Mouse (Mus musculus): Measurements from ENCODE around the gene Gif. TPM values are rescaled to one million over a fixed set of nuclear protein-coding genes. Genes with fewer than 3 reads are reported as not detected.

Gif gene
- polyA plus RNA-seq, 1 experiment from 2014 or later: not detected

DNA sequence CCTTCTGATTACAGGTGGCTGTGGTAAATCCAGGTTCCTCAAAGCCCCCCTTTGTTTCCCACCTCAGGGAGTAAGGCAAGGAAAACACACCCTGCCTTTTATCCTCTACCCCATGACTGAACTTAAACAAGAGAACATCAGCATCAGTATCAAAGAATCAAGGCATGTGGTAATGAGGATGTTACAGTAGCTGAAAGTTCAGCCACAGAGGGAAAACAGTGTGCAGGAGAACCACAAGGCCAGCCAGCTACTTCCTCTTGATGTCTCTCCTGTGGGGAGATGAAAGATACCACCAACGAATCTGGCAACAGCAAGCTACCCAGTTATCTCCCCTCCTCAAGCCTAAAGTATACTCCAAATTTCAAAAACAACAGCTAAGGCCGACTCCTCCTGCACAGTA, 59.9 kb downstream of the Gif start:
- Histone ChIP-seq H3K27ac (replicated peaks; ENCODE audit: low read depth, low read length) (no peak overlapping the region), H3K4me1 (ENCODE audit: control insufficient read depth, insufficient read depth, low read length) (no peaks in the 10 kb centered on the region), H3K9ac (ENCODE audit: low read length) (no peak overlapping the region), H3K27me3 (ENCODE audit: control insufficient read depth, insufficient read depth, low read length) (no peaks in the 10 kb centered on the region), H3K36me3 (ENCODE audit: control insufficient read depth, insufficient read depth, low read length) (no peaks in the 10 kb centered on the region), H3K9me3 (ENCODE audit: control insufficient read depth, low read length) (no peaks in the 10 kb centered on the region), H3K4me3 (ENCODE audit: low read depth, low read length) (no peak overlapping the region), H3K4me2 (ENCODE audit: low read depth, severe bottlenecking) (no peak overlapping the region)
- 68% methylated on average over 2 of the region's 2 CpGs for WGBS
- ATAC-seq (ENCODE audit: insufficient number of reproducible peaks, low FRiP score, low TSS enrichment, low read depth) (no peak), DNase-seq (ENCODE audit: low spot score) (no peak)

- H3K27me3 ChIP-seq (ENCODE audit: control insufficient read depth, insufficient read depth, low read length): no peaks in the 10 kb centered on the region
- H3K27ac ChIP-seq (replicated peaks; ENCODE audit: low read depth, low read length): no peak overlapping the region
- 74% methylated on average over 6 of the region's 6 CpGs for WGBS
- no peak for DNase-seq (ENCODE audit: low spot score)
- H3K9me3 ChIP-seq (ENCODE audit: control insufficient read depth, low read length): no peaks in the 10 kb centered on the region
- no peak overlapping the region for H3K4me2 ChIP-seq (ENCODE audit: low read depth, severe bottlenecking)
- H3K36me3 ChIP-seq (ENCODE audit: control insufficient read depth, insufficient read depth, low read length): no peaks in the 10 kb centered on the region
- H3K4me3 ChIP-seq (ENCODE audit: low read depth, low read length): no peak overlapping the region
- no peaks in the 10 kb centered on the region for H3K4me1 ChIP-seq (ENCODE audit: control insufficient read depth, insufficient read depth, low read length)
- ATAC-seq (ENCODE audit: insufficient number of reproducible peaks, low FRiP score, low TSS enrichment, low read depth): no peak
- no peak overlapping the region for H3K9ac ChIP-seq (ENCODE audit: low read length)
Measured at GRCm38 (mm10) chr19:11807822-11808221, 60.5 kb downstream of the Gif start.

- Histone ChIP-seq H3K27me3 (ENCODE audit: control insufficient read depth, insufficient read depth, low read length) (no peaks in the 10 kb centered on the region), H3K27ac (replicated peaks; ENCODE audit: low read depth, low read length) (no peak overlapping the region), H3K9ac (ENCODE audit: low read length) (no peak overlapping the region), H3K9me3 (ENCODE audit: control insufficient read depth, low read length) (no peaks in the 10 kb centered on the region), H3K36me3 (ENCODE audit: control insufficient read depth, insufficient read depth, low read length) (no peaks in the 10 kb centered on the region), H3K4me3 (ENCODE audit: low read depth, low read length) (no peak overlapping the region), H3K4me2 (ENCODE audit: low read depth, severe bottlenecking) (no peak overlapping the region), H3K4me1 (ENCODE audit: control insufficient read depth, insufficient read depth, low read length) (no peaks in the 10 kb centered on the region)
- DNase-seq (ENCODE audit: low spot score) (no peak), ATAC-seq (ENCODE audit: insufficient number of reproducible peaks, low FRiP score, low TSS enrichment, low read depth) (no peak)
- WGBS: 81% methylated on average over 2 of the region's 2 CpGs
Measured at GRCm38 (mm10) chr19:11808452-11808851, 61.1 kb downstream of the Gif start.

DNA sequence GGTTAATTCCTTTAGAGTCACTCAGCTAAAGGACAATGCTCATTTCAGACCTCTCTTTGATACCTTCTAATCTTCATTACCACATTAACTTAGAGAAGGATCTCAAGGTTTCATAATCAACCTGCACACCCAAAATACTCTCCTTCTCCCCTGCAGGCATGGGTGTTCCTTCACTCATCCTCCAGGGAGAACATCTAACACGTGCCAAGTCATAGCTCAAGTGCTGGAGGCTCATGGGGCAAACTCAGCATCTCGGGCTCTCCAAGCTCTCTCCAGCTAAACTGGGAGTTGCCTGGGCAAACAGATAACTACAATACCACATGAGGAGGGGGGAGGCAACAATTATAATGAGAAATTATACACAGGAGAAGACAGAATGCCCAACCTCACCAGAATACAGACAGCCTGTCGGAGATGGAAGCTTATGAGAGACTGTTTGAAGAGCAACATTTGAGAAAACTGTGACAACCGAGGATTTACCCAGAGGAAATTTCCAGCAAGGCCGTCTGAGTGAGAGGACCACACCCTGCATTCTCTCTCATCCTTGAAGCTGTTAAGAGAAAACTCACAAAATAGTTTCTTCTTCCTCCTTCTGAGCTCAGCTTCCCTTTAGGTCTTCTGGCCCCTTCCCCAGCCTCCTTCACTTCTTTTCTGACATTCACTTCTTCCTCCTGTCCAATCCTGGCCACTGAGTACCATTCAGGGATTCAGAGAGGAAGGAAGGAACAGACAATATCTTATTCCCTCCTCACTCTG, 62.8 kb downstream of the Gif start:
- Histone ChIP-seq H3K27ac (replicated peaks; ENCODE audit: low read depth, low read length) (no peak overlapping the region), H3K4me2 (ENCODE audit: low read depth, severe bottlenecking) (no peak overlapping the region), H3K9ac (ENCODE audit: low read length) (no peak overlapping the region), H3K4me1 (ENCODE audit: control insufficient read depth, insufficient read depth, low read length) (no peaks in the 10 kb centered on the region), H3K27me3 (ENCODE audit: control insufficient read depth, insufficient read depth, low read length) (no peaks in the 10 kb centered on the region), H3K4me3 (ENCODE audit: low read depth, low read length) (no peak overlapping the region), H3K36me3 (ENCODE audit: control insufficient read depth, insufficient read depth, low read length) (no peaks in the 10 kb centered on the region), H3K9me3 (ENCODE audit: control insufficient read depth, low read length) (no peaks in the 10 kb centered on the region)
- no peak for ATAC-seq (ENCODE audit: insufficient number of reproducible peaks, low FRiP score, low TSS enrichment, low read depth)
- no peak for DNase-seq (ENCODE audit: low spot score)
- 75% methylated on average over 5 of the region's 5 CpGs for WGBS

DNA sequence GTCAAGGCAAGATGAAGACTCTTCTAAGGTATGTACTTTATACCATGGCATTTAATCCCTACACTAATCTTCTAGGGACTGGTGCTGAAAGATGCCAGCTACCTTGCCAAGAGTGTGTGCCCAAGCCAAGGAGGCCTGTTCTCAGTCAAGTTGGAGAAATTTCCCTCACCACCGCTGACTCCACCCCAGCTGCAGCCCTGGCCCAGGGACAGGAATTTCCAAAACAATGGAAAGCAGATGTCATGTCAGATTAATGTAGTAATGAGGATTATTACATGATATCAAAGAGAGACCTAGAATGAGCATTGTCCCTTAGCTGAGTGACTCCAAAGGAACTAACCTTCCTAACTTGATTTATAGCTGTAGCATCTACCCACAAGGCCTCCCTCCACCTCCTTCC, 63.5 kb downstream of the Gif start:
- no peaks in the 10 kb centered on the region for H3K9me3 ChIP-seq (ENCODE audit: control insufficient read depth, low read length)
- DNase-seq (ENCODE audit: low spot score): no peak
- H3K9ac ChIP-seq (ENCODE audit: low read length): no peak overlapping the region
- no peaks in the 10 kb centered on the region for H3K27me3 ChIP-seq (ENCODE audit: control insufficient read depth, insufficient read depth, low read length)
- no peaks in the 10 kb centered on the region for H3K4me1 ChIP-seq (ENCODE audit: control insufficient read depth, insufficient read depth, low read length)
- H3K4me3 ChIP-seq (ENCODE audit: low read depth, low read length): no peak overlapping the region
- no peak for ATAC-seq (ENCODE audit: insufficient number of reproducible peaks, low FRiP score, low TSS enrichment, low read depth)
- WGBS: 85% methylated on average over 1 of the region's 1 CpGs
- H3K27ac ChIP-seq (replicated peaks; ENCODE audit: low read depth, low read length): no peak overlapping the region
- no peaks in the 10 kb centered on the region for H3K36me3 ChIP-seq (ENCODE audit: control insufficient read depth, insufficient read depth, low read length)
- no peak overlapping the region for H3K4me2 ChIP-seq (ENCODE audit: low read depth, severe bottlenecking)

DNA sequence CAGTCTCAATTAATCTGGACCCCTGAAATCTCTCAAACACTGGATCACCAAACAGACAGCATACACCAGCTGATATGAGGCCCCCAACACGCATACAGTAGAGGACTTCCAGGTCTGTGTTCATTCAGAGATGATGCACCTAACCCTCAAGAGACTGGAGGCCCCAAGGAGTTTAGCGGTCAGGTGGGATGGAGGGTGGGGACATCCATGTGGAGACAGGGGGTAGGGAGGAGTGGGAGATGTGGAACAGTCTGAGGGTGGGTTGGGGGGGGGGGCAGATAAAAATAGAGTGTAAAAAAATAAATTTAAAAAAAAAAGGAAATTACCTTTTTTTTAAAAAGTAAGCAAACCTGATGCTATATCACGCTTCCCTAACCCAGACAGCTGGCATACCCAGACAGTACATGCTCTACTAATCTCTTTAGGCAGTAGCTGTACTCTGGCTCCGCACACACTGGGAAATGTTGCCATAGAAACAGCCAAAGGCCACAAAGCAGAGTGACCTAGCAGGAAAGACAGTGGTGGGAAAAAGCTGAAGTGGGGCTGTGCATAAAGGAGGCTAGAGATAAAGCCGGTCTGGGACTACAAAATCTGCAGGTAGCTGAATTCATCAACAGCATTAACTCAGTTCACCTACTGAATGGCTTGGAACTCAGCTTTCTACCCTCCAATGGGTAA, 64.5 kb downstream of the Gif start:
- Histone ChIP-seq H3K4me1 (ENCODE audit: control insufficient read depth, insufficient read depth, low read length) (no peaks in the 10 kb centered on the region), H3K36me3 (ENCODE audit: control insufficient read depth, insufficient read depth, low read length) (no peaks in the 10 kb centered on the region), H3K9ac (ENCODE audit: low read length) (no peak overlapping the region), H3K9me3 (ENCODE audit: control insufficient read depth, low read length) (no peaks in the 10 kb centered on the region), H3K4me3 (ENCODE audit: low read depth, low read length) (no peak overlapping the region), H3K27ac (replicated peaks; ENCODE audit: low read depth, low read length) (no peak overlapping the region), H3K4me2 (ENCODE audit: low read depth, severe bottlenecking) (no peak overlapping the region), H3K27me3 (ENCODE audit: control insufficient read depth, insufficient read depth, low read length) (peaks cover 8% of the 10 kb centered on the region)
- ATAC-seq (ENCODE audit: insufficient number of reproducible peaks, low FRiP score, low TSS enrichment, low read depth) (no peak), DNase-seq (ENCODE audit: low spot score) (no peak)
- 68% methylated on average over 5 of the region's 5 CpGs for WGBS

Other genes with a start within 250 kb of the Gif start
- gene Ms4a6b, start 231.0 kb upstream of the Gif start, polyA plus RNA-seq (2014; fragmentation: Nextera tagmentation; extraction: Ambion mirVana): 1.6 and 2.2 TPM in 2 replicates
- 0.41 and 1.1 TPM in 2 replicates for gene Ms4a4d, start 210.8 kb upstream of the Gif start, polyA plus RNA-seq (2014; fragmentation: Nextera tagmentation; extraction: Ambion mirVana)
- gene Ms4a6d, start 142.7 kb upstream of the Gif start, polyA plus RNA-seq (2014; fragmentation: Nextera tagmentation; extraction: Ambion mirVana): 0.85 and 1.4 TPM in 2 replicates
- 0.36 TPM in 1 of 2 replicates, not detected in the other for gene Ms4a2, start 123.8 kb upstream of the Gif start, polyA plus RNA-seq (2014; fragmentation: Nextera tagmentation; extraction: Ambion mirVana)
- gene Ms4a3, start 106.7 kb upstream of the Gif start, polyA plus RNA-seq (2014; fragmentation: Nextera tagmentation; extraction: Ambion mirVana): 0.40 TPM in 1 of 2 replicates, not detected in the other
- gene Oosp2, start 87.0 kb upstream of the Gif start, polyA plus RNA-seq (2014; fragmentation: Nextera tagmentation; extraction: Ambion mirVana): not detected in 2 replicates
- gene Oosp1, start 56.4 kb upstream of the Gif start, polyA plus RNA-seq (2014; fragmentation: Nextera tagmentation; extraction: Ambion mirVana): not detected in 2 replicates
- not detected in 2 replicates for gene Oosp3, start 50.5 kb upstream of the Gif start, polyA plus RNA-seq (2014; fragmentation: Nextera tagmentation; extraction: Ambion mirVana)
- gene Mrpl16, start 22.8 kb downstream of the Gif start, polyA plus RNA-seq (2014; fragmentation: Nextera tagmentation; extraction: Ambion mirVana): 54.5 and 55.1 TPM in 2 replicates
- 6.8 and 8.4 TPM in 2 replicates for gene Stx3, start 71.8 kb downstream of the Gif start, polyA plus RNA-seq (2014; fragmentation: Nextera tagmentation; extraction: Ambion mirVana)
- not detected in 2 replicates for gene Olfr1417, start 91.7 kb downstream of the Gif start, polyA plus RNA-seq (2014; fragmentation: Nextera tagmentation; extraction: Ambion mirVana)
- not detected in 2 replicates for gene Olfr1418, start 113.5 kb downstream of the Gif start, polyA plus RNA-seq (2014; fragmentation: Nextera tagmentation; extraction: Ambion mirVana)
- not detected in 2 replicates for gene Olfr1419, start 127.6 kb downstream of the Gif start, polyA plus RNA-seq (2014; fragmentation: Nextera tagmentation; extraction: Ambion mirVana)
- gene Olfr1420, start 139.0 kb downstream of the Gif start, polyA plus RNA-seq (2014; fragmentation: Nextera tagmentation; extraction: Ambion mirVana): not detected in 2 replicates
- gene Patl1, start 164.8 kb downstream of the Gif start, polyA plus RNA-seq (2014; fragmentation: Nextera tagmentation; extraction: Ambion mirVana): 25.0 and 25.6 TPM in 2 replicates
- gene Osbp, start 218.4 kb downstream of the Gif start, polyA plus RNA-seq (2014; fragmentation: Nextera tagmentation; extraction: Ambion mirVana): 6.1 and 7.2 TPM in 2 replicates

All from limb, embryonic 11.5 days (tissue).